Mouse (Mus musculus) heart, embryonic 12.5 days (tissue): ENCODE data around the gene Znhit1. TPM values are rescaled to one million over a fixed set of nuclear protein-coding genes. Genes with fewer than 3 reads are reported as not detected.

Source experiments
- ATAC-seq: fragments of 200-750 bp; cut with Nextera tagmentation; 2 replicates; pipeline ENCODE4 v1.8.0; 2017; ENCODE audit warnings: moderate TSS enrichment, moderate library complexity; ENCODE audit not compliant: insufficient number of reproducible peaks, low FRiP score
- H3K27ac ChIP-seq: fragments of 300-500 bp; sonication (generic); 2 replicates; pipeline ENCODE4 v1.5.1; 2016; ENCODE audit warnings: mild to moderate bottlenecking, moderate library complexity; ENCODE audit not compliant: poor library complexity, severe bottlenecking
- H3K27me3 ChIP-seq: fragments of 300-500 bp; sonication (generic); replicated peaks from 2 replicates; pipeline ENCODE4 v1.6.1; 2016; ENCODE audit warnings: mild to moderate bottlenecking, moderate library complexity
- H3K36me3 ChIP-seq: fragments of 300-500 bp; sonication (generic); 2 replicates; pipeline ENCODE4 v1.6.1; 2016; ENCODE audit warnings: mild to moderate bottlenecking, moderate library complexity
- H3K4me1 ChIP-seq: fragments of 300-500 bp; sonication (generic); replicated peaks from 2 replicates; pipeline ENCODE4 v1.6.1; 2016; ENCODE audit warnings: mild to moderate bottlenecking
- H3K4me2 ChIP-seq: fragments of 300-500 bp; sonication (generic); 2 replicates; pipeline ENCODE4 v1.6.1; 2016; ENCODE audit warnings: mild to moderate bottlenecking, moderate library complexity
- H3K4me3 ChIP-seq: fragments of 300-500 bp; sonication (generic); 2 replicates; pipeline ENCODE4 v1.5.1; 2016; ENCODE audit warnings: mild to moderate bottlenecking
- H3K9ac ChIP-seq: fragments of 300-500 bp; sonication (generic); 2 replicates; pipeline ENCODE4 v1.6.1; 2016; ENCODE audit warnings: mild to moderate bottlenecking, moderate library complexity
- H3K9me3 ChIP-seq: fragments of 300-500 bp; sonication (generic); replicated peaks from 2 replicates; pipeline ENCODE4 v1.6.1; 2016; ENCODE audit warnings: mild to moderate bottlenecking, moderate library complexity
- WGBS: fragments of 180-500 bp; shearing (Covaris S2); methylation state at CpG from one replicate; pipeline ENCODE4 v1.1.7; 2016; 5-methylcytosine and 5-hydroxymethylcytosine counted together
- microRNA counts: library from miRNA; unstranded; fragments of <30 nt; microRNA quantifications from one replicate; lab custom pipeline; 2017
- microRNA-seq: library from miRNA; unstranded; fragments of <30 nt; microRNA quantifications from one replicate; pipeline ENCODE4, GENCODE M21; 2017
- polyA plus RNA-seq: library from polyadenylated mRNA; unstranded; fragments of >200 nt; fragmentation: Nextera tagmentation; extraction: Ambion mirVana; gene quantifications from 2 replicates; pipeline ENCODE4 v1.2.1, GENCODE M21; 2016

Znhit1 gene
- polyA plus RNA-seq, 1 experiment from 2014 or later = 74.4 TPM

GRCm38 (mm10) chr5:136937621-136938020 lies 50.2 kb downstream of the Znhit1 start:
- peaks cover 4% of the 10 kb centered on the region for H3K4me1 ChIP-seq

GRCm38 (mm10) chr5:136936750-136937149 lies 51.1 kb downstream of the Znhit1 start:
- Histone ChIP-seq H3K27ac (no peak overlapping the region), H3K4me1 (no peaks in the 10 kb centered on the region), H3K36me3 (no peaks in the 10 kb centered on the region), H3K9ac (no peak overlapping the region), H3K27me3 (no peaks in the 10 kb centered on the region), H3K4me3 (no peak overlapping the region), H3K4me2 (no peak overlapping the region), H3K9me3 (no peaks in the 10 kb centered on the region)
- 79% methylated on average over 6 of the region's 6 CpGs for WGBS
- no peak for ATAC-seq

More at GRCm38 (mm10) chr5:136937621-136938020, 50.2 kb downstream of the Znhit1 start:
- Histone ChIP-seq H3K27me3 (no peaks in the 10 kb centered on the region), H3K9me3 (no peaks in the 10 kb centered on the region), H3K4me2 (no peak overlapping the region), H3K27ac (no peak overlapping the region), H3K9ac (no peak overlapping the region), H3K4me3 (no peak overlapping the region), H3K36me3 (no peaks in the 10 kb centered on the region)
- 83% methylated on average over 5 of the region's 5 CpGs for WGBS
- no peak for ATAC-seq

DNA sequence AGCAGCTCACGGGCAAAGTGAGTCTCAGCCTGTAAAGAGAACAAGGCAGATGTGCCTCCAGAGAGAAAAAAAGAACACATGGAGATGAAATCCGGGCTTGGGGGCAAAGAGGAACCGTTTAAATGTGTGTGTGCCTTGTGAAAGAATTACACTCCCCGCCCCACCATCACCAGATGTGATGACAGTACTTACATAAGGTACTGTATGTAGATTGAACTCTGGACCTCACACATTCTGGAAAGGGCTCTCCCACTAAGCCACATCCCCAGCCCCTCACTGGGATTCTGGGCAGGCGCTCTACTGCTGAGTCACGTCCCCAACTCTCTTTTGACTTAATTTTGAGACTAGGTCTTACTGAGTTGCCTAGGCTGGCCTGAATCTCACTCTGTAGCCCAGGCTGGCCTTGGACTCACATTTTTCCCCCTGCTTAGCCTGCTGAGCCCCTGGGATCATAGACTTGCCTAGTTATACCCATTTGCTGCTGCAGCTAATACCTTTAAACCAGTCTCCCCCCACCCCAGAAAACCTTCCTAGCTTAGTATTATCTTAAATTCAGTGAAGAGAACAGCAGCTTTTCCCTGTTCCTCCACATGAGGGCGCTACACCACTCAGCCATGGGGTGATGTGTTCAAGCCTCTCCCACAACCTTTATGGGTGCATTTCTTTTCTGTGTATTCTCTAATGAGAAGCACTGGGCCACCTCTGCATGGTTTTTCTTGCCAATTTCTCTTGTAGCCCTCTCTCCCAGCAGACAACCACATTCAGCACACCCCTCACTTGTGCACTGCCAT lies 51.7 kb downstream of the Znhit1 start:
- Histone ChIP-seq H3K9ac (no peak overlapping the region), H3K36me3 (no peaks in the 10 kb centered on the region), H3K4me3 (no peak overlapping the region), H3K4me1 (no peaks in the 10 kb centered on the region), H3K4me2 (no peak overlapping the region), H3K27ac (no peak overlapping the region), H3K27me3 (no peaks in the 10 kb centered on the region), H3K9me3 (no peaks in the 10 kb centered on the region)
- ATAC-seq = no peak
- 54% methylated on average over 7 of the region's 7 CpGs for WGBS

DNA sequence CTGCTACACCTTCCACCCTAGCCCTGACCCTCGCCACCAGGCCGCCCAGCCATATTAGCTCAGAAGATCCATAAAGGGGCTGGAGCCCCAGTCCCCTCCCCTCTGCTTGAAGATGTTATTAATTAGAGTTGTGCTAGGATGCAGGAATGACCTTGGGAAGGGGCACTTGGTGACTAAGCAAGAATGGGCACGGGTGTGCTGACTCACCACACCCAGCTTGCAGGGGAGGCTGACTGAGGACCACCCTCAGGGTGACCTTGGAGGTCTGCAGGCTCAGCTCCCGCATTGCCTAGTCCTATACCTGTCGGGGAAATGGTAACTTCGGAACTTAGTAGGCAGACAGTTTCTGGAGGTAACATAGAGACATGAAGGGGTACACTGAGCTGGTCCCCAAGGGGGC lies 53.9 kb downstream of the Znhit1 start:
- no peak overlapping the region for H3K27ac ChIP-seq
- no peak overlapping the region for H3K4me2 ChIP-seq
- WGBS = 82% methylated on average over 6 of the region's 6 CpGs
- H3K9ac ChIP-seq = no peak overlapping the region
- ATAC-seq = no peak
- H3K36me3 ChIP-seq = no peaks in the 10 kb centered on the region
- H3K4me3 ChIP-seq = no peak overlapping the region
- H3K9me3 ChIP-seq = no peaks in the 10 kb centered on the region
- H3K27me3 ChIP-seq = no peaks in the 10 kb centered on the region
- peaks cover 4% of the 10 kb centered on the region; the same call in 1 of the 2 replicates for H3K4me1 ChIP-seq

DNA sequence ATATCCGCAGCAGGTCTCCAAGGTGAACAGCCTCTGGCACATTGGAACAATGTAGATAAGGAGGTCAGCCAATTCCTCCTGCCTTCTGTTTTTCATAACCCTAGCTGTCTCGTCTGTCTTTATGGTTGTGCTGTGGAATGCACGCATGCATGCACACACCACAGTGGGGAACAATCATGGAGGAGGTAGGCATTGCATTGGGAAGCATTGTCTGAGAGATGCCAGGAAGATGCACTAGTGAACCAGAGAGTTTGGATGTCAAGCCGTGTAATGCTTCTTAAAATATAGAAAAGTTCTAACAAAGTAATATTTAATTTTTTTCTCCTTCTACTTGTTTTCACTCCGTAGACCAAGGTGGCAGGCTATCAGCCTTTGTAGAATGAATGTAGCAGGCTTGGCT lies 54.9 kb downstream of the Znhit1 start:
- H3K27me3 ChIP-seq = no peaks in the 10 kb centered on the region
- H3K4me3 ChIP-seq = no peak overlapping the region
- ATAC-seq = no peak
- no peaks in the 10 kb centered on the region for H3K36me3 ChIP-seq
- H3K9me3 ChIP-seq = no peaks in the 10 kb centered on the region
- peaks cover 4% of the 10 kb centered on the region; the same call in 1 of the 2 replicates for H3K4me1 ChIP-seq
- no peak overlapping the region for H3K9ac ChIP-seq
- 70% methylated on average over 5 of the region's 5 CpGs for WGBS
- no peak overlapping the region for H3K27ac ChIP-seq
- H3K4me2 ChIP-seq = no peak overlapping the region

MicroRNAs within 50 kb of the gene (microRNA counts, 519-probe panel; counts per million panel counts)
- microRNA mmu-miR-702 (lab: Ali Mortazavi, UCI) = not detected

Small RNAs within 50 kb of the gene (microRNA-seq; reads per million reads assigned to microRNA genes)
- gene Mir702 = 60.8 reads per million, percentile 46 among the genes with 10 or more reads in this experiment

Other genes starting within 250 kb of the Znhit1 start
- 21.4 and 21.6 TPM in 2 replicates for gene Col26a1, start 104.8 kb downstream of the Znhit1 start, polyA plus RNA-seq
- 36.9 and 40.9 TPM in 2 replicates for gene Ift22, start 79.9 kb downstream of the Znhit1 start, polyA plus RNA-seq
- gene Fis1, start 34.7 kb downstream of the Znhit1 start, polyA plus RNA-seq = 245 and 251 TPM in 2 replicates
- 1.9 and 2.1 TPM in 2 replicates for gene Cldn15, start 21.4 kb downstream of the Znhit1 start, polyA plus RNA-seq
- gene Plod3, start 1.0 kb downstream of the Znhit1 start, polyA plus RNA-seq = 42.7 and 48.6 TPM in 2 replicates
- 0.12 TPM in 1 of 2 replicates, not detected in the other for gene Vgf, start 38.4 kb upstream of the Znhit1 start, polyA plus RNA-seq
- gene Ap1s1, start 58.1 kb upstream of the Znhit1 start, polyA plus RNA-seq = 143 and 145 TPM in 2 replicates
- gene Serpine1, start 84.2 kb upstream of the Znhit1 start, polyA plus RNA-seq = 0.69 and 0.70 TPM in 2 replicates
- gene Trim56, start 128.2 kb upstream of the Znhit1 start, polyA plus RNA-seq = 7.0 and 7.8 TPM in 2 replicates
- 0.21 TPM in 1 of 2 replicates, not detected in the other for gene Muc3, start 161.3 kb upstream of the Znhit1 start, polyA plus RNA-seq
- 0.09 TPM in 1 of 2 replicates, not detected in the other for gene Muc3a, start 224.4 kb upstream of the Znhit1 start, polyA plus RNA-seq